Mouse (Mus musculus) cerebellum, adult 2 months (tissue): Measurements from ENCODE around the gene Abca14.

Experiments used
- CTCF ChIP-seq: fragments of 200-500 bp; IDR thresholded peaks from 2 replicates; pipeline ENCODE4 v1.5.1; 2011; ENCODE audit warnings: low read depth, mild to moderate bottlenecking, control low read depth, low read length, moderate library complexity, borderline replicate concordance; ENCODE audit not compliant: insufficient read depth
- POLR2A ChIP-seq: fragments of 200-500 bp; IDR thresholded peaks from 2 replicates; pipeline ENCODE4 v1.6.1; 2011; ENCODE audit warnings: low read length, control low read depth, borderline replicate concordance; ENCODE audit not compliant: insufficient read depth

- TF ChIP-seq CTCF = peak; percentile 92
- no peak for TF ChIP-seq POLR2A
These were observed at the start of gene Abca14 for GRCm38 (mm10) chr7:120203789-120204188.
